Mouse (Mus musculus): ENCODE measurements around the gene Icam1.

Gene Icam1

DNA sequence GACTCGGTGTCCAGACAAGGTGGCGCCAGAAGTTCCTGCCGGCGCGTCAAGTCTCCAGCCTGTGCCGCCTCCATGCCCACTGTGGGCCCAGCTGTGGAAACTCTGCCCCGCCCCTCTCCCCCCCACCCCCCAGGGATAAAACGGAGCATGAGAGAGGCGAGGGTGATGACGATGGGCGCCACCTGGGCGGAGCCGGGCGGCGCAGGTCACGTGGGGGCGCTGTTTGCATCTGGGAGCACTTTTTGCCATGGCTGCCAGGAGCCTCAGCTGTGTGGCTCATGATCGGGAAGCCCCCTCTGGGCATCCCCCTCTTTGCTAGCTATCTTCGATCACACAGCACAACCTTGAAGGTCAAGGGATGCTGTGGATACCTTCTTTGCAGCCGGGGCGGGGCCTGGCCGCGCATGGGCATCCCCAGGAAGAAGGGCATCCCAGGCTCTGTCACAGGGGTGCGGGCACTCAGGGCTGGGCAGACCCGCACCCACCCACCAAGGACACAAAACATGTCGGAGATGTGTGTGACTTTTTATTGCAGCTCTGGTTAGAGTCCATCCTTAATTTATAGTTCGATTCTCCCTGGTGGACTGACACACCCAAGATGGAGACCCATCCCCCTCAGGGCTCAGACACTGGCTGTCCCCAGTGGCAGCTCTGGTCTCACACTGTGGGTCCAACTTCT, 51.4 kb downstream of the Icam1 start, which contains the start of gene Zglp1:
Gene Zglp1 (minus strand): TSS at position 88 of the 679 bp plus-strand sequence.
- DNase-seq = no peak

GRCm38 (mm10) chr9:21072641-21073040, 56.9 kb downstream of the Icam1 start:
- DNase-seq = no peak

GRCm38 (mm10) chr9:21073044-21073840, 57.5 kb downstream of the Icam1 start, which contains the start of the genes Gm49373 and Fdx1l:
Gene Gm49373 (minus strand): TSS chr9:21073096.
Gene Fdx1l (minus strand): TSS chr9:21073614.
- peak; percentile 99 for DNase-seq

GRCm38 (mm10) chr9:21074173-21074572, 58.4 kb downstream of the Icam1 start:
- DNase-seq = peak; percentile 92

- DNase-seq = peak; percentile 90
Measured at GRCm38 (mm10) chr9:21075625-21076024, 59.8 kb downstream of the Icam1 start.

Measured in heart, adult 11 months (tissue).